Mouse (Mus musculus): ENCODE measurements around the gene Serpinb2. TPM values are rescaled to one million over a fixed set of nuclear protein-coding genes. Genes with fewer than 3 reads are reported as not detected.

The Serpinb2 gene
- total and polyA plus RNA-seq, 2 experiments from 2014 or later = 0.07 to 0.22 TPM

DNA sequence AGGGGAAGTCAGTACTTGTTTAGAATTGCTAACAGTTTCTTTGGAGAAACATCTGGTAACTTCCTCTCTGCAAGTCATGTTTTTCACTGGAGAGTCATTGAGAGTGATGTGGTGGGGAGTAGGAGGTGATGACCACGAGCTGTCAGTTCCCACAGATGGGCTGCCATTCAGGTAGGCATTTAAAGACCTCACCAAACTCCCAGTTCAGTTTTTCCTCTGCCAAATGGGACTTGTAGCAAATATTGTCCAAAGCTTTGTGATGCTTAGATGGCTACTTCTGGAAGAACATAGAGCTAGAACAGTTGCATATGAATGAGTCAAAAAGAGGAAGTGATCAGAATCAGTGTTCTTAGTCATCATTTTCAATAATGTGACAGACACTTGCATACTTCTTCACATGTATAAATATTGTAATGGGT lies 72.7 kb downstream of the Serpinb2 start:
- TF ChIP-seq CTCF (IDR thresholded peaks at IDR 0.05) = no peak
- Histone ChIP-seq H3K36me3 (ENCODE audit: insufficient read depth, low read length) (no peaks in the 10 kb centered on the region), H3K27ac (ENCODE audit: low read depth, low read length) (no peak overlapping the region), H3K27me3 (ENCODE audit: insufficient read depth, low read length) (no peaks in the 10 kb centered on the region), H3K9me3 (ENCODE audit: low read length) (no peaks in the 10 kb centered on the region), H3K4me3 (ENCODE audit: low read depth, low read length) (no peak overlapping the region), H3K9ac (replicated peaks; ENCODE audit: low read length, poor library complexity, severe bottlenecking) (no peak overlapping the region), H3K4me2 (ENCODE audit: low read depth, low read length, poor library complexity, severe bottlenecking) (no peak overlapping the region), H3K4me1 (ENCODE audit: insufficient read depth, low read length) (no peaks in the 10 kb centered on the region)
- 48% methylated on average over 1 of the region's 1 CpGs for WGBS
- ATAC-seq (ENCODE audit: low FRiP score) (no peak), DNase-seq (ENCODE audit: low spot score) (no peak)

DNA sequence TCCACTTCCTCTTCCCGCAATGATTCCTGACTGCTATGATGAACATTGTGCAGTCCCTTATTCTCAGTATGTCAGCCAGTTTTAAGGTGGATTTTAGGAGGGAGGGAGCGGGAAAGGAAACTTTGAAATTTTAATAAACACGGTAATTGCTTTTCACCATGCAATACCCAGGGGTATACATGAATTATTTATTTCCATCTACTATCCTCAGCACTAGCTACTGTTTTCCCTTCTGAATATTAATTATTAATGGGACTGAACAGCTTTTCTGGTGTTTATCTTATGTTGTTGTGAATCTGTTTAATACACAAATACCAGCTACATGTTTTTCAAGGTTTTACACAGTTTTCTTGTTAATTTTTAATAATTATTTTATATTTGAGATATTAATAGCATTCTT lies 73.7 kb downstream of the Serpinb2 start:
- H3K4me2 ChIP-seq (ENCODE audit: low read depth, low read length, poor library complexity, severe bottlenecking) = no peak overlapping the region
- DNase-seq (ENCODE audit: low spot score) (no peak), ATAC-seq (ENCODE audit: low FRiP score) (peak; percentile 66)
- 49% methylated on average over 3 of the region's 3 CpGs for WGBS
- no peaks in the 10 kb centered on the region for H3K4me1 ChIP-seq (ENCODE audit: insufficient read depth, low read length)
- TF ChIP-seq CTCF (IDR thresholded peaks at IDR 0.05) = no peak
- H3K36me3 ChIP-seq (ENCODE audit: insufficient read depth, low read length) = no peaks in the 10 kb centered on the region
- no peak overlapping the region for H3K27ac ChIP-seq (ENCODE audit: low read depth, low read length)
- H3K27me3 ChIP-seq (ENCODE audit: insufficient read depth, low read length) = no peaks in the 10 kb centered on the region
- H3K4me3 ChIP-seq (ENCODE audit: low read depth, low read length) = no peak overlapping the region
- H3K9me3 ChIP-seq (ENCODE audit: low read length) = no peaks in the 10 kb centered on the region
- no peak overlapping the region for H3K9ac ChIP-seq (replicated peaks; ENCODE audit: low read length, poor library complexity, severe bottlenecking)

Other genes starting within 250 kb of the Serpinb2 start
- not detected in 2 replicates for gene Serpinb3b, start 233.1 kb upstream of the Serpinb2 start, total RNA-seq (2014; rRNA removed)
- not detected in 2 replicates for gene Serpinb3b, start 233.1 kb upstream of the Serpinb2 start, polyA plus RNA-seq (2015; fragmentation: Nextera tagmentation; extraction: Ambion mirVana)
- 0.11 TPM in 1 of 2 replicates, not detected in the other for gene Serpinb3c, start 233.1 kb upstream of the Serpinb2 start, total RNA-seq (2014; rRNA removed)
- gene Serpinb3c, start 233.1 kb upstream of the Serpinb2 start, polyA plus RNA-seq (2015; fragmentation: Nextera tagmentation; extraction: Ambion mirVana) = not detected in 2 replicates
- gene Serpinb11, start 150.2 kb upstream of the Serpinb2 start, total RNA-seq (2014; rRNA removed) = not detected in 2 replicates
- gene Serpinb11, start 150.2 kb upstream of the Serpinb2 start, polyA plus RNA-seq (2015; fragmentation: Nextera tagmentation; extraction: Ambion mirVana) = not detected in 2 replicates
- not detected in 2 replicates for gene Serpinb7, start 111.8 kb upstream of the Serpinb2 start, total RNA-seq (2014; rRNA removed)
- not detected in 2 replicates for gene Serpinb7, start 111.8 kb upstream of the Serpinb2 start, polyA plus RNA-seq (2015; fragmentation: Nextera tagmentation; extraction: Ambion mirVana)
- 0.33 and 0.52 TPM in 2 replicates for gene Serpinb8, start 78.6 kb downstream of the Serpinb2 start, total RNA-seq (2014; rRNA removed)
- gene Serpinb8, start 78.6 kb downstream of the Serpinb2 start, polyA plus RNA-seq (2015; fragmentation: Nextera tagmentation; extraction: Ambion mirVana) = 0.33 and 0.44 TPM in 2 replicates